Mouse (Mus musculus): ENCODE data around the gene Olfr769. TPM values are rescaled to one million over a fixed set of nuclear protein-coding genes. Genes with fewer than 3 reads are reported as not detected.
"Not testable (repeated sequence)": the region's sequence is repeated elsewhere in the genome, so short reads cannot be mapped to it uniquely, and the experiment has no call there.

Olfr769 gene
- not detected for total RNA-seq (2021)

DNA sequence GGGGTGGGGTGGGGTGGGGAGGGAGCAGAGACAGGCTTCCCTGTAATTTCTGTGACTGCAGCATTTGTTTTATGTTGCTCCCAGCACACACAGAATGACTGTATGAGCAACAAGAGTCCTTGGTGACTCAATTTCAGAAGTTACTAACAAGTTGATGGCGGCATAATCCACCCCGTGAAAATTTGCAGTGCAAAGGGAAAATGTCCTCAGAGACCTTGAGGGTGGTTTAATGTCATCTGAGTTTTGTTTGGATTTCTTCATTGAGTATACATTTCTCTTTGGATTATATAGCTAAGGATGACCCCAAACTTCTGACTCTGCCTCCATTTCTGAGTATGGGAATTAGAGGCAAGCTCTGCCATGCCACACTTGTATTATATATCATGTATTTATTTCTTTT is at the start of gene Olfr769:
Olfr769 (minus strand) TSS at position 101 of the 400 bp plus-strand sequence.
- DNase-seq: no peak

DNA sequence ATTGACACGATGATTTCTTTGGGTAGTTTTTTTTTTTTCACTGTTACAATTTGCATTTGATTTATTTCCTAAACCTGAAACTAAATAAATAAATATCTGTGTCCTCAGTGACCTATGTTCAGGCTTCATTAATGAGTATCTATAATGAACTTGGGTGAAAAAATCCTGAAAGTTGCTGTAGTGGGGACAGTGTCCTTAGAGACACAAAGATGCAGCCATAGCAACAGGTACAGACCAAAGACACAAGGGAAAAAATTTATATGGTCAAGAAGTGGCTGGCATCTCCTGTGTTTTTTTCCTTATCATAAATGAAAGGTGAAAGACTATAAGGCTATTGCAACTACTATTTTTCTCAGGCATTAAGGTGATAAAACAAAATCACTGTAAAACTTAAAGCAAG is 47.0 kb upstream of the Olfr769 start, which contains the start of gene Olfr771:
Olfr771 (minus strand) TSS at position 101 of the 400 bp plus-strand sequence.
- DNase-seq: no peak

DNA sequence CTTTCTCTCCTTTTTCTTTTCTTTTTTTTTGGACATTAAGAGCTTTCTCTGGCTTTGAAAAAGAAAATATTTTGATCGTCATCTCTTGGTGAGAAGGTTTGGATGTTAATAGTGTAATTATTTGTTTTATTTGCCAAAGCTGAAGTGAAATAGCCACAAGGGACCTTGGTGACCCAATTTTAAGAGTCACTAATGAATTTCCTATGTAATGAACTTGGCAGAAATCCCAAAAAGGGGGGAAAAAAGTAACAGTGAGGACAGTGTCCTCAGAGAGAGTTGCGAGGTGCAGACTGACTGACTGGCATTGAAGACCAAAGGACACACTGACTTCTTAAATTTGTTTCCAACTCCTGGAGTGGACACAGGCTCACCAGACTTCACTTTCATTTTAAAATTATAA is 21.2 kb upstream of the Olfr769 start, which contains the start of gene Olfr770:
Olfr770 (minus strand) TSS at position 101 of the 400 bp plus-strand sequence.
- DNase-seq: no peak

DNA sequence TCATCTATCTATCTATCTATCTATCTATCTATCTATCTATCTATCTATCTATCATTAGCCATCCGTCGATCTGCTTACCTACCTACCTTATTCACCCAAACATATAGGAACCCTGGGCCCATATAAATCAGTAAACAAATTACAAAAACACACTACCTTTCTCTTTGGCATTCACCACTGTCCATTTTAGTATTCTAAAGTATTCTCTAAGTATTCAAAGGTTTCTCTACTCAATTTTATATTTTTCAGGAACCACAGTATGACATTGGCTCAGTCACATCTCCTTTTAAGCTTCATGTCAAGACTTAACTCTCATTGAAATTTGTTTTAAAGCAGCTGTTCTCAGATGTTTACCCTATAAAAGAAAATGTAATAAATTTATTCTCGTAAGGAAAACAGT is 2.5 kb downstream of the Olfr769 start:
- no peak for DNase-seq

DNA sequence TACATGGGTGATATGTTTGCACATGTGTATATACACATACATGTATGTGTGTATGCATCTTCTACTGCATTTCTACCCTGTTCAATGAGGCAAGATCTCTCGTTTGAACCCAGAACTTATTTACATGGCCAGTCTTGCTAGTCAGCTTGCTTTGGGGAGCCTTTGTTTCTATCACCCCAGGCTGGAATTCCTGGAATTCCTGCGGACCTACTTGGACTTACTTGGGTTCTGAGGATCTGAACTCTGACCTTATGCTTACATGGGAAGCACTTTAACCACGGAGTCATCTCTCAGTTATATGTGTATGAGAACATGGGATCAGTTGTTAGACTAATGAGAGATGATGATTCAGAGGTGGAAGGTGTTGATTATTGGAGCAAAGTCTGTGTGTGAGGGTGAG is 16.4 kb downstream of the Olfr769 start:
- no peak for DNase-seq

DNA sequence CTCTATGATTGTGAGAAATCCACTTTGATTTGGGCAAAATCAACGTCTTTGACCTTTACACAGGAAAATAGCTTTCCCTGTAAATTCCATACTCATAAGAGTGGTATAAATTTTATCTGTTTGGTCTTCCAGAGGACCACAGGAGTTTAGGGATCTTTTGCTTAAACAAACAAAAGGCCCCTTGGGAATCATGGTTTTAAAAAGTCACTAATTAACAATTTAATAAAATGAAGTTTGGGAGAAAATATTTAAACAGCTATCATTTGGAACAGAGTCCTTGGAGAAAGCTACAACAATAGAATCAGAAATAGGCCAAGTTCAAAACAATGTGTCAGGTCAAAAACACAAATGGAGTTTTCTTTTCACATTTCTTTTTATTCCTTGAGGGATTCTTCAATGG is 18.4 kb downstream of the Olfr769 start, which contains the start of gene Olfr768:
Olfr768 (minus strand) TSS at position 101 of the 400 bp plus-strand sequence.
- no peak for DNase-seq

DNA sequence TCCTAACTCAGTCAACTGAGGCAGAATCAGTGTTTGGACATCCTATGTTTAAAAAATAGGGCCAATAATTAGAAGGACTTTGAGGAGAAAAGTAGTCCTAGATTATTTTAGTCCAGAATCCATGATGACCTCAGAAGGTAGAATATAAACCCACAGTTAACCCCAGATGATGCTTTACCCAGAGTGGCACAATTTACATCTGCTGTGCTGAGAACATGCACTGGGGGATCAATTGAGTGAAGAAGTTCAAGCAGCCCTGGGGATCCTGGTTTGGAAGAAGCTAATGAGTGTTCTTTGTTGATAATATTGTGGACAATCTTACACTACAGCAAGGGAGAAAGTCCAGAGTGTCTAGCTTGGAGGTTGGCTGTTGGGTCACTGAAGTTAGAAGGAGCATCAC is 34.9 kb downstream of the Olfr769 start, which contains the start of gene Olfr767:
Olfr767 (minus strand) TSS at position 101 of the 400 bp plus-strand sequence.
- DNase-seq: not testable (repeated sequence)

DNA sequence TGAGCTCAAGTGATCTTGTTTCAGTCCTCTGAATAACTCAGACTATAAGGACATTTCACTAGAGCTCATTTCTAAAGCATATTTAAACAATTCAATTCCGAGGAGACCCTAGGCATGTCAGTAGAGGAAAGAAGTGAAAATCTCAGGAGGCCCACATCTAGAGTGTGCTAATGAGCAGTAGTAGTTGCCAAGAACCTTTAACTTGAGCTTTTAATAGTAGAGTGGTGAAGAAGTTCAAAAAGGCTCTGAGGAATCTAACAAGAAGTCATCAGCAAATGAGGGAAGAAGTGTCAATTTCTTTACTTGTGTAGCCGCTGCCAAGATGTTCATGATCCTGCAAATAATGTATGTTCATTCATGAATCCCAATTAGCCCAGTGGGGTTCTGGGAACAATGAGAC is 48.8 kb downstream of the Olfr769 start, which contains the start of gene Olfr766-ps1:
Olfr766-ps1 (minus strand) TSS at position 101 of the 400 bp plus-strand sequence.
- no peak for DNase-seq

Other genes with a start within 250 kb of the Olfr769 start
- gene Gdf11, start 226.1 kb downstream of the Olfr769 start, total RNA-seq (2021): 1 to 10 TPM; 3.8 to 4.1 TPM
- 100 to 1,000 TPM; 216 to 226 TPM for gene Cd63, start 216.9 kb downstream of the Olfr769 start, total RNA-seq (2021)
- 1 to 10 TPM; 5.3 to 5.6 TPM for gene Rdh5, start 195.0 kb downstream of the Olfr769 start, total RNA-seq (2021)
- gene Bloc1s1, start 193.8 kb downstream of the Olfr769 start, total RNA-seq (2021): 100 to 1,000 TPM; 152 to 180 TPM
- gene Itga7, start 184.0 kb downstream of the Olfr769 start, total RNA-seq (2021): 10 to 100 TPM; 69.6 to 78.5 TPM
- gene Mettl7b, start 156.9 kb downstream of the Olfr769 start, total RNA-seq (2021): under 1 TPM in 1 of 2 experiments, not detected in 1; 0.21 TPM
- gene Olfr9, start 128.4 kb downstream of the Olfr769 start, total RNA-seq (2021): not detected
- gene Olfr763, start 107.1 kb downstream of the Olfr769 start, total RNA-seq (2021): not detected
- not detected for gene Olfr764-ps1, start 78.0 kb downstream of the Olfr769 start, total RNA-seq (2021)
- gene Olfr765, start 67.9 kb downstream of the Olfr769 start, total RNA-seq (2021): not detected
- not detected for gene Olfr766-ps1, start 48.9 kb downstream of the Olfr769 start, total RNA-seq (2021)
- gene Olfr767, start 35.0 kb downstream of the Olfr769 start, total RNA-seq (2021): not detected
- not detected for gene Olfr768, start 18.5 kb downstream of the Olfr769 start, total RNA-seq (2021)
- gene Olfr770, start 21.1 kb upstream of the Olfr769 start, total RNA-seq (2021): not detected
- gene Olfr771, start 46.9 kb upstream of the Olfr769 start, total RNA-seq (2021): not detected
- not detected for gene Olfr772, start 60.1 kb upstream of the Olfr769 start, total RNA-seq (2021)
- not detected for gene Olfr773, start 69.6 kb upstream of the Olfr769 start, total RNA-seq (2021)
- gene Olfr774, start 118.3 kb upstream of the Olfr769 start, total RNA-seq (2021): not detected
- not detected for gene Olfr775, start 130.6 kb upstream of the Olfr769 start, total RNA-seq (2021)
- gene Olfr776, start 141.3 kb upstream of the Olfr769 start, total RNA-seq (2021): not detected
- gene Olfr777, start 153.6 kb upstream of the Olfr769 start, total RNA-seq (2021): not detected
- not detected for gene Olfr780, start 200.3 kb upstream of the Olfr769 start, total RNA-seq (2021)
- gene Olfr781, start 211.0 kb upstream of the Olfr769 start, total RNA-seq (2021): not detected
- not detected for gene Olfr782, start 231.0 kb upstream of the Olfr769 start, total RNA-seq (2021)